7 mouse cellular contexts compared by ENCODE assay signal in genomic region chr3:89131816-89132215, GRCm38 (mm10). TPM values are rescaled to one million over a fixed set of nuclear protein-coding genes. Genes with fewer than 3 reads are reported as not detected.
DNase-seq lines count a peak whose midpoint lies in the region; ATAC-seq and TF ChIP-seq lines count a peak whose summit lies in the region.

No protein-coding gene starts in this region.

- TF ChIP-seq RAD21 in MEL (IDR thresholded peaks at IDR 0.05; ENCODE audit: low read depth, low read length): no peak

- peak overlapping the region; percentile 4; a peak in 2 of 4 replicates for H3K4me3 ChIP-seq in MEL (ENCODE audit: control insufficient read depth in 1 of 2, insufficient read depth in 1 of 2, low read depth in 2 of 2, low read length in 2 of 2)
- H3K4me3 ChIP-seq in intestine, embryonic 15.5 days (replicated peaks): 0 out of 2 replicates have a peak overlapping the region, but pooled peaks have one; percentile 25
- peak overlapping the region; percentile 51 for H3K4me3 ChIP-seq in liver, embryonic 15.5 days (replicated peaks)

- no peak for TF ChIP-seq POLR2A in MEL (IDR thresholded peaks at IDR 0.05; ENCODE audit: control insufficient read depth in 1 of 2, insufficient read depth in 1 of 2, low read depth in 1 of 2, low read length in 2 of 2, poor library complexity in 1 of 2)
- no peak for TF ChIP-seq POLR2A in brain, embryonic 14.5 days (IDR thresholded peaks at IDR 0.05; ENCODE audit: borderline replicate concordance, extremely low read depth, insufficient read depth, insufficient read length, poor library complexity, severe bottlenecking)

- TF ChIP-seq EP300 in MEL (IDR thresholded peaks at IDR 0.05; ENCODE audit: low read depth in 1 of 2, low read length in 2 of 2): no peak; a peak in 1 of 4 replicates

- peak overlapping the region; percentile 67 for H3K9ac ChIP-seq in MEL (ENCODE audit: control insufficient read depth, low read depth, low read length, poor library complexity, severe bottlenecking)
- no peak overlapping the region for H3K9ac ChIP-seq in intestine, embryonic 15.5 days
- peak overlapping the region; percentile 54; the same call in 1 of the 2 replicates for H3K9ac ChIP-seq in liver, embryonic 15.5 days

- H3K36me3 ChIP-seq in MEL (ENCODE audit: control insufficient read depth in 1 of 2, insufficient read depth in 2 of 2, low read length in 2 of 2): peaks cover 0 to 38% of the 10 kb centered on the region in 2 experiments; a peak in 2 of 4 replicates
- no peaks in the 10 kb centered on the region for H3K36me3 ChIP-seq in intestine, embryonic 15.5 days
- no peaks in the 10 kb centered on the region for H3K36me3 ChIP-seq in liver, embryonic 15.5 days (replicated peaks)

- DNase-seq in MEL (ENCODE audit: low read depth, low spot score): peak; percentile 55
- DNase-seq in brain, embryonic 14.5 days (ENCODE audit: low read depth): peak; percentile 17
- DNase-seq in thymus, postnatal 4 days: no peak
- no peak for DNase-seq in retina, postnatal 1 day
- no peak for DNase-seq in urinary bladder, adult 18-20 months (ENCODE audit: low spot score in 2 of 2)

- no peaks in the 10 kb centered on the region for H3K9me3 ChIP-seq in MEL (replicated peaks; ENCODE audit: insufficient read depth, low read length)
- no peaks in the 10 kb centered on the region for H3K9me3 ChIP-seq in intestine, embryonic 15.5 days
- H3K9me3 ChIP-seq in liver, embryonic 15.5 days (replicated peaks): no peaks in the 10 kb centered on the region

- H3K27ac ChIP-seq in MEL (ENCODE audit: control insufficient read depth, low read depth, low read length): peak overlapping the region; percentile 58
- no peak overlapping the region for H3K27ac ChIP-seq in intestine, embryonic 15.5 days
- H3K27ac ChIP-seq in liver, embryonic 15.5 days (replicated peaks): peak overlapping the region; percentile 90

- H3K4me1 ChIP-seq in MEL (ENCODE audit: control insufficient read depth in 1 of 2, insufficient read depth in 2 of 2, low read length in 2 of 2): peaks cover 31 to 53% of the 10 kb centered on the region in 2 experiments
- H3K4me1 ChIP-seq in intestine, embryonic 15.5 days (replicated peaks): peaks cover 16% of the 10 kb centered on the region; the same call in 1 of the 2 replicates
- H3K4me1 ChIP-seq in liver, embryonic 15.5 days (replicated peaks): peaks cover 85% of the 10 kb centered on the region

- WGBS in intestine, embryonic 15.5 days: 44% methylated on average over 4 of the region's 4 CpGs
- WGBS in liver, embryonic 15.5 days (ENCODE audit: insufficient replicate concordance): 26% methylated on average over 4 of the region's 4 CpGs

- H3K27me3 ChIP-seq in MEL (ENCODE audit: control insufficient read depth in 1 of 2, insufficient read depth in 2 of 2, low read length in 2 of 2): no peaks in the 10 kb centered on the region
- H3K27me3 ChIP-seq in intestine, embryonic 15.5 days (replicated peaks): no peaks in the 10 kb centered on the region
- no peaks in the 10 kb centered on the region for H3K27me3 ChIP-seq in liver, embryonic 15.5 days

- peak overlapping the region; percentile 64 for H3K4me2 ChIP-seq in intestine, embryonic 15.5 days (replicated peaks)
- peak overlapping the region; percentile 74 for H3K4me2 ChIP-seq in liver, embryonic 15.5 days

- H3K79me2 ChIP-seq in MEL (ENCODE audit: control insufficient read depth, insufficient read depth, low read length, poor library complexity): peaks cover 7% of the 10 kb centered on the region

- TF ChIP-seq CTCF in MEL (IDR thresholded peaks at IDR 0.05 in 2 of 3, conservative IDR thresholded peaks at IDR 0.05 in 1 of 3; ENCODE audit: control insufficient read depth in 1 of 3, insufficient read depth in 1 of 3, low read depth in 2 of 3, low read length in 3 of 3, poor library complexity in 1 of 3, severe bottlenecking in 1 of 3): no peak
- no peak for TF ChIP-seq CTCF in brain, embryonic 14.5 days (IDR thresholded peaks at IDR 0.05; ENCODE audit: borderline replicate concordance, extremely low read depth, insufficient read depth, insufficient read length)

- no peak for ATAC-seq in intestine, embryonic 15.5 days
- no peak for ATAC-seq in liver, embryonic 15.5 days (ENCODE audit: insufficient read depth)

TF ChIP-seq in MEL, 35 proteins besides CTCF, POLR2A, EP300 and RAD21:
- TF ChIP-seq CHD1 (IDR thresholded peaks at IDR 0.05; ENCODE audit: low read depth, low read length) (no peak), ETS1 (IDR thresholded peaks at IDR 0.05; ENCODE audit: low read depth, low read length) (no peak), TCF12 (IDR thresholded peaks at IDR 0.05; ENCODE audit: low read depth, low read length) (no peak), E2F4 (IDR thresholded peaks at IDR 0.05; ENCODE audit: borderline replicate concordance, low read depth, low read length) (no peak), POLR2AphosphoS2 (IDR thresholded peaks at IDR 0.05; ENCODE audit: low read length) (no peak), ELF1 (IDR thresholded peaks at IDR 0.05; ENCODE audit: low read depth, low read length) (no peak), BHLHE40 (IDR thresholded peaks at IDR 0.05; ENCODE audit: borderline replicate concordance, low read depth, low read length) (no peak), GABPA (IDR thresholded peaks at IDR 0.05; ENCODE audit: low read depth, low read length) (no peak), UBTF (IDR thresholded peaks at IDR 0.05; ENCODE audit: borderline replicate concordance, insufficient read depth, low read depth, low read length) (no peak), SMC3 (IDR thresholded peaks at IDR 0.05; ENCODE audit: low read depth, low read length) (no peak), ZNF384 (IDR thresholded peaks at IDR 0.05; ENCODE audit: low read depth, low read length) (no peak), MEF2A (IDR thresholded peaks at IDR 0.05; ENCODE audit: extremely low read depth, insufficient replicate concordance, low read depth, low read length, poor library complexity, severe bottlenecking) (no peak), TBP (IDR thresholded peaks at IDR 0.05; ENCODE audit: low read depth, low read length) (no peak), ZKSCAN1 (IDR thresholded peaks at IDR 0.05; ENCODE audit: low read depth, low read length) (no peak)

RNA-seq across cellular contexts. Expression of gene Pklr, which starts 4.1 kb away (rescaled TPM):
- 41.1 and 53.2 TPM in 2 replicates for total RNA-seq in MEL (2012; rRNA removed)
- polyA plus RNA-seq in MEL (2012; ENCODE audit: insufficient read depth in 1 of 2, insufficient read length in 2 of 2, low read depth in 1 of 2, low replicate concordance in 2 of 2, missing spikeins in 1 of 2): 100 to 1,000 TPM; 133 to 185 TPM
- polyA plus RNA-seq in brain, embryonic 14.5 days (2012; rRNA removed): 0.14 and 0.21 TPM in 2 replicates
- polyA plus RNA-seq in intestine, embryonic 15.5 days (2015; fragmentation: Nextera tagmentation; extraction: Ambion mirVana): 58.8 and 74.1 TPM in 2 replicates
- polyA plus RNA-seq in liver, embryonic 15.5 days (2015; fragmentation: Nextera tagmentation; extraction: Ambion mirVana): 102 and 104 TPM in 2 replicates

RNA-seq across cellular contexts. Expression of gene Hcn3, which starts 28.2 kb away (rescaled TPM):
- 4.0 TPM in 2 replicates for total RNA-seq in MEL (2012; rRNA removed)
- 1 to 10 TPM in 1 of 2 experiments, not detected in 1; 7.4 TPM for polyA plus RNA-seq in MEL (2012; ENCODE audit: insufficient read depth in 1 of 2, insufficient read length in 2 of 2, low read depth in 1 of 2, low replicate concordance in 2 of 2, missing spikeins in 1 of 2)
- polyA plus RNA-seq in brain, embryonic 14.5 days (2012; rRNA removed): 61.6 and 68.6 TPM in 2 replicates
- polyA plus RNA-seq in intestine, embryonic 15.5 days (2015; fragmentation: Nextera tagmentation; extraction: Ambion mirVana): 2.4 and 2.6 TPM in 2 replicates
- polyA plus RNA-seq in liver, embryonic 15.5 days (2015; fragmentation: Nextera tagmentation; extraction: Ambion mirVana): 0.43 and 0.45 TPM in 2 replicates

RNA-seq across cellular contexts. Expression of gene Fdps, which starts 30.1 kb away (rescaled TPM):
- total RNA-seq in MEL (2012; rRNA removed): 239 and 267 TPM in 2 replicates
- polyA plus RNA-seq in MEL (2012; ENCODE audit: insufficient read depth in 1 of 2, insufficient read length in 2 of 2, low read depth in 1 of 2, low replicate concordance in 2 of 2, missing spikeins in 1 of 2): 100 to 1,000 TPM in 1 of 2 experiments, not detected in 1; 226 TPM
- polyA plus RNA-seq in brain, embryonic 14.5 days (2012; rRNA removed): 169 and 202 TPM in 2 replicates
- polyA plus RNA-seq in intestine, embryonic 15.5 days (2015; fragmentation: Nextera tagmentation; extraction: Ambion mirVana): 481 and 531 TPM in 2 replicates
- 339 and 359 TPM in 2 replicates for polyA plus RNA-seq in liver, embryonic 15.5 days (2015; fragmentation: Nextera tagmentation; extraction: Ambion mirVana)

RNA-seq across cellular contexts. Expression of gene Gm43738, which starts 30.9 kb away (rescaled TPM):
- not detected in 2 replicates for total RNA-seq in MEL (2012; rRNA removed)
- not detected for polyA plus RNA-seq in MEL (2012; ENCODE audit: insufficient read depth in 1 of 2, insufficient read length in 2 of 2, low read depth in 1 of 2, low replicate concordance in 2 of 2, missing spikeins in 1 of 2)
- polyA plus RNA-seq in brain, embryonic 14.5 days (2012; rRNA removed): 0.03 and 0.05 TPM in 2 replicates
- polyA plus RNA-seq in intestine, embryonic 15.5 days (2015; fragmentation: Nextera tagmentation; extraction: Ambion mirVana): 0.08 TPM in 1 of 2 replicates, not detected in the other
- not detected in 2 replicates for polyA plus RNA-seq in liver, embryonic 15.5 days (2015; fragmentation: Nextera tagmentation; extraction: Ambion mirVana)

RNA-seq across cellular contexts. Expression of gene Clk2, which starts 32.8 kb away (rescaled TPM):
- total RNA-seq in MEL (2012; rRNA removed): 27.5 and 28.2 TPM in 2 replicates
- polyA plus RNA-seq in MEL (2012; ENCODE audit: insufficient read depth in 1 of 2, insufficient read length in 2 of 2, low read depth in 1 of 2, low replicate concordance in 2 of 2, missing spikeins in 1 of 2): 100 to 1,000 TPM in 1 of 2 experiments, 10 to 100 TPM in 1; 83.6 to 138 TPM
- 103 and 123 TPM in 2 replicates for polyA plus RNA-seq in brain, embryonic 14.5 days (2012; rRNA removed)
- polyA plus RNA-seq in intestine, embryonic 15.5 days (2015; fragmentation: Nextera tagmentation; extraction: Ambion mirVana): 21.2 and 25.4 TPM in 2 replicates
- 8.5 and 10.1 TPM in 2 replicates for polyA plus RNA-seq in liver, embryonic 15.5 days (2015; fragmentation: Nextera tagmentation; extraction: Ambion mirVana)

Comparison
In these comparisons a context has a peak if more than half of its experiments do, and no peak if none do; other contexts are left out.
1. DNase-seq: peak in MEL (single experiment) and brain, embryonic 14.5 days (single experiment); none in thymus, postnatal 4 days (single experiment), retina, postnatal 1 day (single experiment) and urinary bladder, adult 18-20 months (0 of 2).
2. RNA of gene Pklr, which starts 4.1 kb away (polyA plus RNA-seq): 133 to 185 TPM in MEL, 102 to 104 TPM in liver, embryonic 15.5 days and 58.8 to 74.1 TPM in intestine, embryonic 15.5 days; 0.14 to 0.21 TPM in brain, embryonic 14.5 days; every median in the first group is over 10 times any median in the second.
3. Peak in every context shown above with its lines, with median percentiles within 50 percentile points of each other: H3K4me3 ChIP-seq.